Mouse (Mus musculus) small intestine, adult 2 months (tissue): ENCODE results near the gene Ndufv2.

Experiments
- CTCF ChIP-seq: fragments of 200-500 bp; IDR thresholded peaks from 2 replicates; pipeline ENCODE4 v1.5.1; 2012; ENCODE audit warnings: low read depth, mild to moderate bottlenecking, control low read depth, inconsistent platforms, low read length, moderate library complexity, mixed read lengths; ENCODE audit not compliant: insufficient replicate concordance, insufficient read length; ENCODE audit errors: extremely low read depth
- POLR2A ChIP-seq: fragments of 200-500 bp; IDR thresholded peaks from 2 replicates; pipeline ENCODE4 v1.6.1; 2012; ENCODE audit warnings: low read depth, mild to moderate bottlenecking, control low read depth, inconsistent platforms, low read length, moderate library complexity

DNA sequence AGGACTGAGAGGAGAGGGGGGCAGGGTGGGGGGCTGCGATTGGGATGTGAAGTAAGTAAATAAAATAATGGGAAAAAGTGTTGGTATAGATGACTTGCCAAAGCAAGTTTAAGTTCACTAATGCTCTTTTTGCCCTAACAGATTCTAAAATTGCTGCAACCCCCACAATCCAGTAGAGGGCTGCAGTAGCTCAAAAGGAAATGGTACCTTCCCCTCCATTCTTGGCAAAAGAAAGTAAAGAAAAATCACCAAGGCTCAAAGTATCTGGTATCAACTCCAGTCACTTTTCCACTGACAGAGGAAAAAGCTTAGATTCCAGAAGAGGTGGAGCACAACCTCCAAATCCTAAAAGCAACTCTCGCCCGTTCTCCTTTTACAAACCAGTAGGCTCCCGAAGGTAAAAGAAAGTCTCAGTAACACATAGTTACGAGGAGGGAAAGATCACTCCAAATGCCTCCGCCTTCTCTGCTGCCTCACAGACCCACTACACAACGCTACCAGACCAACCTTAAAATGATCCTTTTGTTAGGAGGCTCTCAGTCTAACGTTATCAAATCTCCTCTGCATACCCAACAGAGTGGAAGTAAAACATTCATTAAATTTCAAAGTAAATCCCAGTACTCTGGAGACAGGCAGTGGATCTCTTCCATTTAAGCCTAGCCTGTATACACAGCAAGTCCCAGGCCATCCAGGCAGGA is 40.0 kb downstream of the Ndufv2 start:
- TF ChIP-seq CTCF (no peak), POLR2A (no peak)
